Mouse (Mus musculus) liver, embryonic 11.5 days (tissue): ENCODE results near the gene Tcp11. TPM values are rescaled to one million over a fixed set of nuclear protein-coding genes. Genes with fewer than 3 reads are reported as not detected.

Experiments
- ATAC-seq: fragments of 200-750 bp; cut with Nextera tagmentation; replicated peaks from 2 replicates; pipeline ENCODE4 v1.8.0; 2017; ENCODE audit warnings: moderate number of reproducible peaks, mild to moderate bottlenecking, moderate TSS enrichment, moderate library complexity; ENCODE audit not compliant: low FRiP score
- DNase-seq: peaks from one replicate; pipeline ENCODE4 v3.0.0-alpha.2; 2017; ENCODE audit warnings: low spot score
- H3K27ac ChIP-seq: fragments of 300-500 bp; sonication (generic); 2 replicates; pipeline ENCODE4 v1.5.1; 2014; ENCODE audit warnings: mild to moderate bottlenecking, low read depth, low read length, control low read depth
- H3K27me3 ChIP-seq: fragments of 300-500 bp; sonication (generic); replicated peaks from 2 replicates; pipeline ENCODE4 v1.6.1; 2014; ENCODE audit warnings: low read length, mixed read lengths; ENCODE audit not compliant: control insufficient read depth, insufficient read depth
- H3K36me3 ChIP-seq: fragments of 300-500 bp; sonication (generic); 2 replicates; pipeline ENCODE4 v1.6.1; 2014; ENCODE audit warnings: mild to moderate bottlenecking, low read length, moderate library complexity, mixed read lengths; ENCODE audit not compliant: control insufficient read depth, insufficient read depth
- H3K4me1 ChIP-seq: fragments of 300-500 bp; sonication (generic); replicated peaks from 2 replicates; pipeline ENCODE4 v1.6.1; 2014; ENCODE audit warnings: low read length, mixed read lengths; ENCODE audit not compliant: control insufficient read depth, insufficient read depth
- H3K4me2 ChIP-seq: fragments of 300-500 bp; sonication (generic); 2 replicates; pipeline ENCODE4 v1.6.1; 2014; ENCODE audit warnings: mild to moderate bottlenecking, control low read depth, moderate library complexity
- H3K4me3 ChIP-seq: fragments of 300-500 bp; sonication (generic); 2 replicates; pipeline ENCODE4 v1.5.1; 2014; ENCODE audit warnings: low read depth, low read length, control low read depth
- H3K9ac ChIP-seq: fragments of 300-500 bp; sonication (generic); 2 replicates; pipeline ENCODE4 v1.6.1; 2014; ENCODE audit warnings: low read depth, low read length, control low read depth
- H3K9me3 ChIP-seq: fragments of 300-500 bp; sonication (generic); 2 replicates; pipeline ENCODE4 v1.6.1; 2016; ENCODE audit warnings: low read length, inconsistent platforms, mixed read lengths; ENCODE audit not compliant: control insufficient read depth
- WGBS: fragments of 180-500 bp; shearing (Covaris S2); extraction: QIAGEN DNeasy Blood & Tissue Kit; methylation state at CpG from one replicate; pipeline ENCODE4 v1.1.7; 2014; 5-methylcytosine and 5-hydroxymethylcytosine counted together
- polyA plus RNA-seq: library from polyadenylated mRNA; unstranded; fragments of >200 nt; fragmentation: Nextera tagmentation; extraction: Ambion mirVana; gene quantifications from 2 replicates; pipeline ENCODE4 v1.2.1, GENCODE M21; 2014

Gene Tcp11
- polyA plus RNA-seq, 1 experiment from 2014 or later, result 0.97 TPM

- Histone ChIP-seq H3K4me2 (no peak overlapping the region), H3K4me3 (no peak overlapping the region), H3K9ac (no peak overlapping the region), H3K4me1 (0 out of 2 replicates have a peak, but pooled peaks cover 2% of the 10 kb centered on the region), H3K27ac (no peak overlapping the region), H3K9me3 (no peaks in the 10 kb centered on the region), H3K27me3 (peaks cover 3% of the 10 kb centered on the region), H3K36me3 (no peaks in the 10 kb centered on the region)
- WGBS, result 81% methylated on average over 8 of the region's 8 CpGs
- ATAC-seq (no peak), DNase-seq (no peak)
These were observed 31.8 kb upstream of the Tcp11 start for GRCm38 (mm10) chr17:28112266-28112665.

- Histone ChIP-seq H3K27me3 (no peaks in the 10 kb centered on the region), H3K4me2 (no peak overlapping the region), H3K27ac (no peak overlapping the region), H3K9me3 (no peaks in the 10 kb centered on the region), H3K4me1 (0 out of 2 replicates have a peak, but pooled peaks cover 3% of the 10 kb centered on the region), H3K9ac (no peak overlapping the region), H3K4me3 (no peak overlapping the region), H3K36me3 (no peaks in the 10 kb centered on the region)
- WGBS, result 35% methylated on average over 14 of the region's 14 CpGs
- DNase-seq (no peak), ATAC-seq (no peak)
These were observed 26.8 kb upstream of the Tcp11 start for GRCm38 (mm10) chr17:28107275-28107674.

GRCm38 (mm10) chr17:28106352-28106751, 25.9 kb upstream of the Tcp11 start:
- ATAC-seq, result no peak
- no peak for DNase-seq
- H3K27me3 ChIP-seq, result no peaks in the 10 kb centered on the region
- H3K4me3 ChIP-seq, result no peak overlapping the region
- 0 out of 2 replicates have a peak, but pooled peaks cover 3% of the 10 kb centered on the region for H3K4me1 ChIP-seq
- WGBS, result 71% methylated on average over 6 of the region's 6 CpGs
- H3K9ac ChIP-seq, result no peak overlapping the region
- H3K4me2 ChIP-seq, result no peak overlapping the region
- no peaks in the 10 kb centered on the region for H3K36me3 ChIP-seq
- H3K27ac ChIP-seq, result no peak overlapping the region
- no peaks in the 10 kb centered on the region for H3K9me3 ChIP-seq

- no peaks in the 10 kb centered on the region for H3K36me3 ChIP-seq
- no peaks in the 10 kb centered on the region for H3K9me3 ChIP-seq
- H3K4me2 ChIP-seq, result no peak overlapping the region
- WGBS, result 74% methylated on average over 6 of the region's 6 CpGs
- H3K4me3 ChIP-seq, result no peak overlapping the region
- H3K9ac ChIP-seq, result no peak overlapping the region
- ATAC-seq (no peak), DNase-seq (no peak)
- H3K27me3 ChIP-seq, result 0 out of 2 replicates have a peak, but pooled peaks cover 3% of the 10 kb centered on the region
- no peak overlapping the region for H3K27ac ChIP-seq
- 0 out of 2 replicates have a peak, but pooled peaks cover 3% of the 10 kb centered on the region for H3K4me1 ChIP-seq
These were observed 24.0 kb upstream of the Tcp11 start for GRCm38 (mm10) chr17:28104416-28104815.

- H3K9ac ChIP-seq, result no peak overlapping the region
- no peaks in the 10 kb centered on the region for H3K4me1 ChIP-seq
- no peak overlapping the region for H3K27ac ChIP-seq
- no peaks in the 10 kb centered on the region for H3K36me3 ChIP-seq
- no peak overlapping the region for H3K4me3 ChIP-seq
- 0 out of 2 replicates have a peak, but pooled peaks cover 3% of the 10 kb centered on the region for H3K27me3 ChIP-seq
- WGBS, result 51% methylated on average over 10 of the region's 10 CpGs
- H3K4me2 ChIP-seq, result no peak overlapping the region
- DNase-seq (no peak), ATAC-seq (no peak)
- H3K9me3 ChIP-seq, result no peaks in the 10 kb centered on the region
These were observed 21.5 kb upstream of the Tcp11 start for GRCm38 (mm10) chr17:28101902-28102319.

- H3K9ac ChIP-seq, result no peak overlapping the region
- H3K9me3 ChIP-seq, result no peaks in the 10 kb centered on the region
- no peak overlapping the region for H3K4me2 ChIP-seq
- DNase-seq (no peak), ATAC-seq (no peak)
- H3K36me3 ChIP-seq, result no peaks in the 10 kb centered on the region
- H3K4me3 ChIP-seq, result no peak overlapping the region
- H3K27ac ChIP-seq, result no peak overlapping the region
- WGBS, result 61% methylated on average over 12 of the region's 12 CpGs
- H3K27me3 ChIP-seq, result 0 out of 2 replicates have a peak, but pooled peaks cover 3% of the 10 kb centered on the region
- no peaks in the 10 kb centered on the region for H3K4me1 ChIP-seq
These were observed 20.9 kb upstream of the Tcp11 start for GRCm38 (mm10) chr17:28101284-28101887.

GRCm38 (mm10) chr17:28100669-28101068, 20.2 kb upstream of the Tcp11 start:
- Histone ChIP-seq H3K9me3 (no peaks in the 10 kb centered on the region), H3K4me2 (no peak overlapping the region), H3K36me3 (no peaks in the 10 kb centered on the region), H3K9ac (no peak overlapping the region), H3K4me1 (no peaks in the 10 kb centered on the region), H3K4me3 (no peak overlapping the region), H3K27me3 (0 out of 2 replicates have a peak, but pooled peaks cover 3% of the 10 kb centered on the region), H3K27ac (no peak overlapping the region)
- DNase-seq (no peak), ATAC-seq (no peak)
- 58% methylated on average over 1 of the region's 1 CpGs for WGBS

- DNase-seq, result no peak
- 0 out of 2 replicates have a peak, but pooled peaks cover 3% of the 10 kb centered on the region for H3K27me3 ChIP-seq
- H3K27ac ChIP-seq, result no peak overlapping the region
- WGBS, result 53% methylated on average over 3 of the region's 3 CpGs
- H3K4me3 ChIP-seq, result no peak overlapping the region
- no peaks in the 10 kb centered on the region; the same call in 1 of the 2 replicates for H3K9me3 ChIP-seq
- H3K4me2 ChIP-seq, result no peak overlapping the region
- H3K36me3 ChIP-seq, result no peaks in the 10 kb centered on the region
- no peak overlapping the region for H3K9ac ChIP-seq
- no peaks in the 10 kb centered on the region for H3K4me1 ChIP-seq
- ATAC-seq, result no peak
These were observed 18.6 kb upstream of the Tcp11 start for GRCm38 (mm10) chr17:28099086-28099485.

- Histone ChIP-seq H3K4me2 (no peak overlapping the region), H3K9me3 (peaks cover 4% of the 10 kb centered on the region), H3K4me1 (no peaks in the 10 kb centered on the region), H3K36me3 (no peaks in the 10 kb centered on the region), H3K9ac (no peak overlapping the region), H3K27ac (no peak overlapping the region), H3K27me3 (0 out of 2 replicates have a peak, but pooled peaks cover 3% of the 10 kb centered on the region), H3K4me3 (no peak overlapping the region)
- DNase-seq, result no peak
- 77% methylated on average over 13 of the region's 13 CpGs for WGBS
- no peak for ATAC-seq
These were observed 16.9 kb upstream of the Tcp11 start for GRCm38 (mm10) chr17:28097308-28097707.
